Mouse (Mus musculus): ENCODE measurements around the gene Ndufaf2. TPM values are rescaled to one million over a fixed set of nuclear protein-coding genes. Genes with fewer than 3 reads are reported as not detected.

Gene Ndufaf2
- polyA plus RNA-seq, 1 experiment, result 7.1 TPM

GRCm38 (mm10) chr13:108044222-108044941 lies 114.0 kb downstream of the Ndufaf2 start, which contains the start of gene Smim15:
Gene Smim15 (plus strand): TSS chr13:108044446.
- peak; percentile 80 for DNase-seq (ENCODE audit: low read depth, low spot score)
- under 1% methylated on average over 71 of the region's 71 CpGs for WGBS

GRCm38 (mm10) chr13:108043431-108044221 lies 114.8 kb downstream of the Ndufaf2 start:
- peak; percentile 24 for DNase-seq (ENCODE audit: low read depth, low spot score)
- under 1% methylated on average over 23 of the region's 23 CpGs for WGBS

GRCm38 (mm10) chr13:108041358-108041757 lies 117.1 kb downstream of the Ndufaf2 start:
- WGBS, result 2% methylated on average over 7 of the region's 7 CpGs
- peak; percentile 64 for DNase-seq (ENCODE audit: low read depth, low spot score)

GRCm38 (mm10) chr13:108040451-108040850 lies 118.0 kb downstream of the Ndufaf2 start:
- 81% methylated on average over 3 of the region's 3 CpGs for WGBS
- DNase-seq (ENCODE audit: low read depth, low spot score), result no peak

GRCm38 (mm10) chr13:108039902-108040301 lies 118.5 kb downstream of the Ndufaf2 start:
- WGBS, result 70% methylated on average over 9 of the region's 9 CpGs
- no peak for DNase-seq (ENCODE audit: low read depth, low spot score)

- no peak for DNase-seq (ENCODE audit: low read depth, low spot score)
- 65% methylated on average over 6 of the region's 6 CpGs for WGBS
Measured at GRCm38 (mm10) chr13:108039375-108039774, 119.0 kb downstream of the Ndufaf2 start.

GRCm38 (mm10) chr13:108032789-108033188 lies 125.6 kb downstream of the Ndufaf2 start:
- WGBS, result 94% methylated on average over 4 of the region's 4 CpGs
- no peak for DNase-seq (ENCODE audit: low read depth, low spot score)

- 56% methylated on average over 3 of the region's 3 CpGs for WGBS
- no peak for DNase-seq (ENCODE audit: low read depth, low spot score)
Measured at GRCm38 (mm10) chr13:108025802-108026201, 132.6 kb downstream of the Ndufaf2 start.

GRCm38 (mm10) chr13:108017349-108017748 lies 141.1 kb downstream of the Ndufaf2 start:
- WGBS, result 54% methylated on average over 6 of the region's 6 CpGs

GRCm38 (mm10) chr13:108015166-108015565 lies 143.3 kb downstream of the Ndufaf2 start:
- 36% methylated on average over 6 of the region's 6 CpGs for WGBS
- DNase-seq (ENCODE audit: low read depth, low spot score), result no peak

More at GRCm38 (mm10) chr13:108017349-108017748, 141.1 kb downstream of the Ndufaf2 start:
- DNase-seq (ENCODE audit: low read depth, low spot score), result no peak

GRCm38 (mm10) chr13:108013839-108014238 lies 144.6 kb downstream of the Ndufaf2 start:
- peak; percentile 85 for DNase-seq (ENCODE audit: low read depth, low spot score)
- WGBS, result 22% methylated on average over 6 of the region's 6 CpGs

GRCm38 (mm10) chr13:108013110-108013509 lies 145.3 kb downstream of the Ndufaf2 start:
- 26% methylated on average over 8 of the region's 8 CpGs for WGBS
- peak; percentile 73 for DNase-seq (ENCODE audit: low read depth, low spot score)

- 75% methylated on average over 4 of the region's 4 CpGs for WGBS
Measured at GRCm38 (mm10) chr13:108007861-108008260, 150.6 kb downstream of the Ndufaf2 start.

GRCm38 (mm10) chr13:107996301-107996700 lies 162.1 kb downstream of the Ndufaf2 start:
- no peak for DNase-seq (ENCODE audit: low read depth, low spot score)
- 90% methylated on average over 3 of the region's 3 CpGs for WGBS

More at GRCm38 (mm10) chr13:108007861-108008260, 150.6 kb downstream of the Ndufaf2 start:
- DNase-seq (ENCODE audit: low read depth, low spot score), result no peak

GRCm38 (mm10) chr13:107995211-107995610 lies 163.2 kb downstream of the Ndufaf2 start:
- DNase-seq (ENCODE audit: low read depth, low spot score), result no peak
- 87% methylated on average over 7 of the region's 7 CpGs for WGBS

- no peak for DNase-seq (ENCODE audit: low read depth, low spot score)
- 35% methylated on average over 1 of the region's 1 CpGs for WGBS
Measured at GRCm38 (mm10) chr13:107992573-107992972, 165.8 kb downstream of the Ndufaf2 start.

GRCm38 (mm10) chr13:107984641-107985040 lies 173.8 kb downstream of the Ndufaf2 start:
- WGBS, result 80% methylated on average over 5 of the region's 5 CpGs
- DNase-seq (ENCODE audit: low read depth, low spot score), result no peak

GRCm38 (mm10) chr13:107984186-107984585 lies 174.2 kb downstream of the Ndufaf2 start:
- no peak for DNase-seq (ENCODE audit: low read depth, low spot score)
- 88% methylated on average over 5 of the region's 5 CpGs for WGBS

GRCm38 (mm10) chr13:107983231-107983847 lies 175.1 kb downstream of the Ndufaf2 start:
- no peak for DNase-seq (ENCODE audit: low read depth, low spot score)
- whole genome bisulfite sequencing, result 96% methylated on average over 6 of the region's 6 CpGs

- no peak for DNase-seq (ENCODE audit: low read depth, low spot score)
- WGBS, result 97% methylated on average over 6 of the region's 6 CpGs
Measured at GRCm38 (mm10) chr13:107979461-107979860, 179.0 kb downstream of the Ndufaf2 start.

Measured in large intestine, adult 2 months (tissue).